Mouse (Mus musculus): ENCODE measurements around the gene Lrrc25. TPM values are rescaled to one million over a fixed set of nuclear protein-coding genes. Genes with fewer than 3 reads are reported as not detected.
A peak's percentile ranks its signal among the peaks of the same experiment; 100 is the strongest.

Gene Lrrc25
- polyA plus RNA-seq, 1 experiment from 2014 or later = 0.64 TPM

DNA sequence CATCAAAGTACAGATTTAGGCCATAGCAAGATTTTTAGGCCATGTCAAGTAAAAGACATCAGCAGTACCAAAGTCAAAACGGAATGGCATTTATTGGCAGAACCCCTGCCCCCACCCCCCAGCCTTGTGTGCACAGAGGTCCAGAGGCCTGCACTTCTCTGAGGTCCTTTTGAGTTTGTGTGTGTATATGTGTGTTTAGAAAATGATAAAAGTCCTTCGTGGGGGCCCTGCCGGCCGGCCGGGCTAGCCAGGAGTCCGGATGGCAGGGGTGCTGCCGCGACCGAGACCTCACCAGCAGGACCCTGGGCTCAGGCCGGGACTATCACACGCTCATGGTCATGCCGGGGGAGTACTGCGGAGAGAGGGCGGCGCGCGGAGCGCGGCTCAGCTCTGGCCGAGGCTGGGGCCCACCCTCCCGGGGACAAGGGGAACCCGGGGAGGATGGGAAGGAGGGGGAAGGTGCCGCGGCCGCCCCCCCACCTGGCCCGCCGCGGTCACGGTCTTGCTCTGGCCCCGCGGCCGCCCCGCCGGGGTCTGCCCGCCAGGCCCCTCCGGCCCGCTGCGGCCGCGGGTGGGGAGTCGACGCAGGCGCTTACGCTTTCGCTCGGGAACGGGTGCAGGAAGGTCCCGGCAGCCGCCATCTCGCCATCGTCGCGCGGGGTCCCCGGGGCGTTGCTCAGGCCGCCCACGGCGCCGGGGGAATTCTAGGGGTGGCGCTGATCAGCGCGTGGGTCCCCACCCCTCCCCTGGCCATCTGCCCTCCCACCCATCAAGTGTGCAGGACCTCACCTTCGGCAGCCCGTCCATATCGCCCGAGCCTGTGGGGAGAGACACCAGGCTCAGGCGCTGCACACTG lies 18.3 kb upstream of the Lrrc25 start:
- Histone ChIP-seq H3K4me1 (ENCODE audit: control insufficient read depth, insufficient read depth, low read length) (peaks cover 46% of the 10 kb centered on the region), H3K36me3 (ENCODE audit: control insufficient read depth, insufficient read depth, low read length) (peaks cover 6% of the 10 kb centered on the region; the same call in 1 of the 2 replicates), H3K9me3 (replicated peaks; ENCODE audit: control insufficient read depth, low read length, poor library complexity, severe bottlenecking) (no peaks in the 10 kb centered on the region), H3K9ac (ENCODE audit: low read depth, low read length) (peak overlapping the region; percentile 69), H3K4me3 (ENCODE audit: low read depth, low read length) (peak overlapping the region; percentile 39), H3K27me3 (ENCODE audit: control insufficient read depth, insufficient read depth, low read depth, low read length) (no peaks in the 10 kb centered on the region; the same call in 1 of the 2 replicates), H3K27ac (ENCODE audit: low read length) (peak overlapping the region; percentile 25; the same call in 1 of the 2 replicates), H3K4me2 (ENCODE audit: low read length) (peak overlapping the region; percentile 66)
- 6% methylated on average over 62 of the region's 68 CpGs for WGBS
- ATAC-seq = no peak

DNA sequence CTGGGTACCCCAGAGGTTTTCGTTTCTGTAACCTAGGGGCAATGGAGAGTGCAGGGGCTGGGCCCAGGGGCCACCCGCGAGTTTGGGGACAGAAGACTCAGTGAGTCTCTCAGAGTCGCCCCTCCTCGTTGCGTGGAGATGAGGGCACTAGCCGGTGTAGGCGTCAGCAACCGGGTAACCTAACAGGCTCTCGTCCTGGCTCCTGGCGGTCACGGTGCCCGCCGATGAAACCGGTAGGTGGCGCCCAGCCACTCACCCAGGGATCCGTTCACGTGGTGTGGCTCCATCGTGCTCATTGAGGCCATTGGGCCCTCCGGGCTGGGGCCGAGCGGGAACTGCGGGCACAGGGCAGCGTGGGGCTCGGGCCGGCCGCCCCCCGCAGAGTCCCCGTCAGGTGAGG lies 17.7 kb upstream of the Lrrc25 start:
- peak; percentile 15; the same call in 1 of the 2 replicates for ATAC-seq
- H3K27ac ChIP-seq (ENCODE audit: low read length) = peak overlapping the region; percentile 25; the same call in 1 of the 2 replicates
- WGBS = 2% methylated on average over 29 of the region's 29 CpGs
- H3K4me2 ChIP-seq (ENCODE audit: low read length) = peak overlapping the region; percentile 66
- no peaks in the 10 kb centered on the region for H3K9me3 ChIP-seq (replicated peaks; ENCODE audit: control insufficient read depth, low read length, poor library complexity, severe bottlenecking)
- H3K4me1 ChIP-seq (ENCODE audit: control insufficient read depth, insufficient read depth, low read length) = peaks cover 46% of the 10 kb centered on the region
- peaks cover 6% of the 10 kb centered on the region; the same call in 1 of the 2 replicates for H3K36me3 ChIP-seq (ENCODE audit: control insufficient read depth, insufficient read depth, low read length)
- H3K9ac ChIP-seq (ENCODE audit: low read depth, low read length) = peak overlapping the region; percentile 69
- H3K27me3 ChIP-seq (ENCODE audit: control insufficient read depth, insufficient read depth, low read depth, low read length) = no peaks in the 10 kb centered on the region; the same call in 1 of the 2 replicates
- peak overlapping the region; percentile 39 for H3K4me3 ChIP-seq (ENCODE audit: low read depth, low read length)

DNA sequence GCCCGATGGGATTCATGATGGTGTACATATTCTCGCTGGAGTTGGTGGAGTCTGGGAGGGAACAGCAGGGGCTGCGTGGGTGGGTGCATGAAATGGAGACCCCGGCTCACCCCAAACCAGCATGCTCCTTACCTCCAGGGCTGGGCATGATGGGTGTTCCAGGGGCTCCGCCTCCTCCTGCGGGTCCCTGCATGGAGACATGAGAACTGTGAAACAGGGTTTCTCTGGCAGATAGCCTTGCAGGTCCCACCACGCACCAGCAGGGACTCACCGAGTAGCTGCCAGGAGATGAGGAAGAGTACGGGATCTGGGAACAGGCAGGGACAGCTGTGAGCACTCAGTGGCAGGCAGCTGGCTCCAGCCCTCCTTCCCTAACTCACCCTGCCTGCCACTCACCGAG lies 17.2 kb upstream of the Lrrc25 start:
- ATAC-seq = no peak
- peak overlapping the region; percentile 66 for H3K4me2 ChIP-seq (ENCODE audit: low read length)
- H3K27ac ChIP-seq (ENCODE audit: low read length) = no peak overlapping the region; the same call in 1 of the 2 replicates
- no peaks in the 10 kb centered on the region; the same call in 1 of the 2 replicates for H3K27me3 ChIP-seq (ENCODE audit: control insufficient read depth, insufficient read depth, low read depth, low read length)
- peak overlapping the region; percentile 69 for H3K9ac ChIP-seq (ENCODE audit: low read depth, low read length)
- H3K4me1 ChIP-seq (ENCODE audit: control insufficient read depth, insufficient read depth, low read length) = peaks cover 44% of the 10 kb centered on the region
- H3K9me3 ChIP-seq (replicated peaks; ENCODE audit: control insufficient read depth, low read length, poor library complexity, severe bottlenecking) = no peaks in the 10 kb centered on the region
- 14% methylated on average over 10 of the region's 10 CpGs for WGBS
- peaks cover 6% of the 10 kb centered on the region; the same call in 1 of the 2 replicates for H3K36me3 ChIP-seq (ENCODE audit: control insufficient read depth, insufficient read depth, low read length)
- H3K4me3 ChIP-seq (ENCODE audit: low read depth, low read length) = peak overlapping the region; percentile 39

DNA sequence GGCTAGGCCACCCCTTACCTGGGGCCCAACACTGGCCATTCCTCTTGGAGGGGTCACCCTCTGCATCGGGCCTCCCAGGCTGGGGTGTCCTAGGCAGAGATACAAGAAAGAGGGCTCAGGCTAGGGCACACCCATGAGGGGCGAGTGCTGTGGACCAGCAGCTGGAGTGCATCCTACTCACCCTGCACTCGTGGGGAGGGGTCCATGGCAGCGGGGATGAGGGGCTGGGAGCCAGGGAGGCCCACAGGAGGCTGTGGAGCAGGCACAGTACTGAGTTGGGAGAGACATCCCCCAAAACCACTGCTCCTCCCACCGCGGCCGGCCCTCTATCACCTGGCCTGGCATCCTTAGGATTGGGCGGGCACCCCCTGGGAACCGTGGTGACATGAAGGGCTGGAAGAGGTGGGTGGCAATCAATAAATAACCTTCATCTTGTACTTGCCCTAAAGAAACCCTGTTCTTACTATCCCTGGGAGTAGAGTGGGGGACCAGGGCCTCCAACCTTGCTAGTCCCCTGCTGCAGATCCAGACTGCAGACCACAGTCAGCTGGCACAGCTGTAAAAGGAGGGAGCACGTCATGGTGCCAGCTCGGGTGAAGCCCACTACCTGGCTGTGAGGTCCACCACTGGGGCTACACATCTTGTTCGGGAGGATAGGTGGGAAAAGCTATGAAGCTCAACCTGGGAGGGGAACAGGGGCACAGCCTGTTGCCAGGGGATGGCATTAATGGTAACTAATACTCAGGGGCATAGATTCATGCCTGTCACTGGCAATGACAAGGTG lies 16.3 kb upstream of the Lrrc25 start:
- Histone ChIP-seq H3K9ac (ENCODE audit: low read depth, low read length) (no peak overlapping the region), H3K4me2 (ENCODE audit: low read length) (no peak overlapping the region), H3K4me3 (ENCODE audit: low read depth, low read length) (no peak overlapping the region), H3K9me3 (replicated peaks; ENCODE audit: control insufficient read depth, low read length, poor library complexity, severe bottlenecking) (no peaks in the 10 kb centered on the region), H3K27ac (ENCODE audit: low read length) (no peak overlapping the region), H3K4me1 (ENCODE audit: control insufficient read depth, insufficient read depth, low read length) (peaks cover 44% of the 10 kb centered on the region), H3K36me3 (ENCODE audit: control insufficient read depth, insufficient read depth, low read length) (peaks cover 6% of the 10 kb centered on the region; the same call in 1 of the 2 replicates), H3K27me3 (ENCODE audit: control insufficient read depth, insufficient read depth, low read depth, low read length) (no peaks in the 10 kb centered on the region; the same call in 1 of the 2 replicates)
- WGBS = 86% methylated on average over 12 of the region's 12 CpGs
- ATAC-seq = no peak

DNA sequence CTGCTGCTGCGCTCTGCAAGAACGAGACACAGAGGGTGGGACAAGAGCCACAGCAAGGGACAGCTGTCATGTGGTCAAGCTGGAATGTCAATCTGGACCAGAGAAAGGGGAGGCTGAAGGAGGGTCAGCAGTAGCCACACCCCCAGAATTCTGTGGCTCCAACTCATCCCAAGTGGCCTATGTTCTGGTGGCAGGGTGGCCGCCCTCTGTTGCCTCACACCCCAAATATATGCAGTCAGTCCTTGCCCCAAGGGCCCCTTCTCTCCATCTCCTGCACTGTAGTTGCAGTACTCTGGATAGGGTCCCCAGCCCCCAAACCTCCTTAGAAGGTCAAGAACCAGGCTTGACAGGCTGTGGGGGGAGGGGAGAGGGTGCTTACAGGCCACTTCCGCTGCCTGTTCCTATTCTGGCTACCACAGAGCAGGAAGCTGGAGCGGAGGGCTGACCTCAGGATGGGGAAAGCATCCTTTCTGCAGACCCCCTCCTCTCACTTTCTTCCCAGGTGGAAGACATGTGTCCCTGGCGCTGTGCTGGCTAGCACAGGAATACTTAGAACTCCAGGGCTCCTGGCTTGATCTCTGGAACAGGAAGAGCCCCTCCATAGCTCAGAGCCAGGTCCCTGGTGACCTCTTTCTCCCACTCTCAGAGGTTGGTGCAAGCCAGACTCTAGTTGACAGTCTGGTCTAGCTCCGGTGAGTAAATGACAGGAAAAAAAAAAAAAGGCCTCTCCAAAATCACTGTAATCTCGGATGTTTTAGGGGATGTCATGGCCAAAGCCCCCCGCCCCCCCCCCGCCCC lies 15.3 kb upstream of the Lrrc25 start:
- H3K4me3 ChIP-seq (ENCODE audit: low read depth, low read length) = peak overlapping the region; percentile 13
- H3K4me2 ChIP-seq (ENCODE audit: low read length) = peak overlapping the region; percentile 51
- 17% methylated on average over 8 of the region's 10 CpGs for WGBS
- no peak for ATAC-seq
- H3K9me3 ChIP-seq (replicated peaks; ENCODE audit: control insufficient read depth, low read length, poor library complexity, severe bottlenecking) = no peaks in the 10 kb centered on the region
- H3K9ac ChIP-seq (ENCODE audit: low read depth, low read length) = peak overlapping the region; percentile 10
- H3K27ac ChIP-seq (ENCODE audit: low read length) = peak overlapping the region; percentile 85
- peaks cover 6% of the 10 kb centered on the region; the same call in 1 of the 2 replicates for H3K36me3 ChIP-seq (ENCODE audit: control insufficient read depth, insufficient read depth, low read length)
- H3K27me3 ChIP-seq (ENCODE audit: control insufficient read depth, insufficient read depth, low read depth, low read length) = no peaks in the 10 kb centered on the region
- H3K4me1 ChIP-seq (ENCODE audit: control insufficient read depth, insufficient read depth, low read length) = peaks cover 36% of the 10 kb centered on the region

DNA sequence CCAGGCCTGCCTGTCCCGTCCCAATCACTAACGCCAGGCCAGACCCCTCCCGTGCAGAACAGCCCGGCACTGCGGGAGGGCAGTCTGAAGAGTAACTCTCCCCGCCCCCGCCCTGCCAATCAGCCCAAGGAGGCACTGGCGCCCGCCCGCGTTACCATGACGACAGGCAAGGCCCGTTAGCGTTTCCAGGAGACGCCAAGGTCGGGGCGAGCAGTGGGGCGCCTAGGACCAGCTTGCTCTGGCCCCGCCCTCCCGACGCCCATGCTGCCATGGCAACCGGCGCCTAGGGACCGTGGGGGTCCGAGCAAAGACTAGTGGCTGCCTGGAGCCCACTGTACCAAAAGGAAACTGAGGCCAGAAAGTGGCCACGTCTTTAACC lies 14.7 kb upstream of the Lrrc25 start:
- Histone ChIP-seq H3K36me3 (ENCODE audit: control insufficient read depth, insufficient read depth, low read length) (peaks cover 1% of the 10 kb centered on the region; the same call in 1 of the 2 replicates), H3K9ac (ENCODE audit: low read depth, low read length) (peak overlapping the region; percentile 10; the same call in 1 of the 2 replicates), H3K9me3 (replicated peaks; ENCODE audit: control insufficient read depth, low read length, poor library complexity, severe bottlenecking) (no peaks in the 10 kb centered on the region), H3K4me2 (ENCODE audit: low read length) (peak overlapping the region; percentile 51), H3K4me1 (ENCODE audit: control insufficient read depth, insufficient read depth, low read length) (peaks cover 39% of the 10 kb centered on the region), H3K27me3 (ENCODE audit: control insufficient read depth, insufficient read depth, low read depth, low read length) (no peaks in the 10 kb centered on the region), H3K4me3 (ENCODE audit: low read depth, low read length) (peak overlapping the region; percentile 13), H3K27ac (ENCODE audit: low read length) (peak overlapping the region; percentile 85)
- peak; percentile 46 for ATAC-seq
- WGBS = under 1% methylated on average over 25 of the region's 26 CpGs

DNA sequence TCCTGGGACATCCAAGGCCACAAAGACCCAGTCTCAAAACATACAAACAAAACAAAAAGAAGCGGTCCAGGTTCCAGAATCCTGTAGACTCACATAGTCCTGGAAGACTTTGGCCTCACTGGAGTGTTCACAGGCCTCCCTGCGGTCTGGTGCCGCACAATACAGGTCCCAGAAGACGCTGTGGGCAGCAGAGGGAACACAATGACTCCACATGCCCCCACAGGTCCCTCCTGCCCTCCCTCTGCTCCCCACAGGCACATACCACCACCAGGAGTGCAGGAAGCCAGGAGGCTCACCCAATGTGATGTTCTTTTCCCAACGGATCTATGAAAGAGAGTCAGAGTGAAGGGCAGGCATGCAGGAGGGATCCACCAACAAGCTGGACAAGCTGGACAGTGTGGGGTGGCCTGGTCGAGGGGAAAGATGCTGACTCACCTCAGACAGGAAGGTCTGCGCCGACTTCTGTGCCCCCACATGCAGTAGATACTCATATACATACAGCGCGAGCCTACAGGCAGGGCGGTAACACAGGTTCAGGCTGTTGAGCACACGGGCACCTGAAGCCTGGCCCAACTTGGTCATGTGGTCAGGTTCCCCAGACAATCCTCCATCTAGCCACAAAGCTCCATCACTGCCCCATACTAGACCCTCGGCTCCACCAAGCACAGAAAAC lies 13.7 kb upstream of the Lrrc25 start:
- Histone ChIP-seq H3K4me1 (ENCODE audit: control insufficient read depth, insufficient read depth, low read length) (peaks cover 49% of the 10 kb centered on the region), H3K4me3 (ENCODE audit: low read depth, low read length) (no peak overlapping the region)

DNA sequence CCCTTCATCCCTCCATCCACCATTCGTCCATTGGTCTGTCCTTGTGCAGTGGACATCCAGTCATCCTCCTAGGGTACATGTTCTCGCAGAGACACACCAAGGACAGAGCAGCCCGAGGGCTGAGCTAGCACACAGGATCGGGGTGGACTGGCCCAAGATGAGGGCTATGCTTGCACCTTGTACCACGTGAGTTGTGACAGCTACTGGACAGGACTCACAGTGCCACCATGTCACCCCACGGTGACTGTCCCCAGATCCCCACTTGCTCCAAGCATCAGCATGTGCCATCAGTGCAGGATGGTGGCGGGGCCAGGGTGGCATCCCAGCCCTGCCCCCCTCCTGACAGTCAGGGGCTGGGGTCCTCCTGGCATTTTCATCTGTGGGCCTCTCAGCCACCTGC lies 11.4 kb upstream of the Lrrc25 start:
- H3K27ac ChIP-seq (ENCODE audit: low read length) = no peak overlapping the region
- 82% methylated on average over 7 of the region's 7 CpGs for whole genome bisulfite sequencing
- no peak overlapping the region for H3K9ac ChIP-seq (ENCODE audit: low read depth, low read length)
- no peaks in the 10 kb centered on the region for H3K36me3 ChIP-seq (ENCODE audit: control insufficient read depth, insufficient read depth, low read length)
- no peak overlapping the region for H3K4me2 ChIP-seq (ENCODE audit: low read length)
- no peaks in the 10 kb centered on the region for H3K9me3 ChIP-seq (replicated peaks; ENCODE audit: control insufficient read depth, low read length, poor library complexity, severe bottlenecking)
- H3K4me1 ChIP-seq (ENCODE audit: control insufficient read depth, insufficient read depth, low read length) = peaks cover 49% of the 10 kb centered on the region
- no peaks in the 10 kb centered on the region for H3K27me3 ChIP-seq (ENCODE audit: control insufficient read depth, insufficient read depth, low read depth, low read length)
- ATAC-seq = no peak
- no peak overlapping the region for H3K4me3 ChIP-seq (ENCODE audit: low read depth, low read length)

More for the DNA sequence above, 13.7 kb upstream of the Lrrc25 start:
- Histone ChIP-seq H3K4me2 (ENCODE audit: low read length) (no peak overlapping the region), H3K27me3 (ENCODE audit: control insufficient read depth, insufficient read depth, low read depth, low read length) (no peaks in the 10 kb centered on the region), H3K9me3 (replicated peaks; ENCODE audit: control insufficient read depth, low read length, poor library complexity, severe bottlenecking) (no peaks in the 10 kb centered on the region), H3K36me3 (ENCODE audit: control insufficient read depth, insufficient read depth, low read length) (no peaks in the 10 kb centered on the region), H3K9ac (ENCODE audit: low read depth, low read length) (no peak overlapping the region), H3K27ac (ENCODE audit: low read length) (no peak overlapping the region)
- ATAC-seq = no peak
- WGBS = 94% methylated on average over 13 of the region's 13 CpGs

Data from midbrain, embryonic 16.5 days (tissue).